Mouse (Mus musculus) liver, adult 2 months (tissue): ENCODE measurements around the gene Ganab.

Experiments
- CTCF ChIP-seq: fragments of 200-500 bp; IDR thresholded peaks from 2 replicates; pipeline ENCODE4 v1.5.1; 2011; ENCODE audit warnings: low read depth, low read length, control low read depth
- POLR2A ChIP-seq: fragments of 200-500 bp; IDR thresholded peaks from 2 replicates; pipeline ENCODE4 v1.6.1; 2011; ENCODE audit warnings: low read length, control low read depth; ENCODE audit not compliant: insufficient read depth; ENCODE audit errors: extremely low read depth

DNA sequence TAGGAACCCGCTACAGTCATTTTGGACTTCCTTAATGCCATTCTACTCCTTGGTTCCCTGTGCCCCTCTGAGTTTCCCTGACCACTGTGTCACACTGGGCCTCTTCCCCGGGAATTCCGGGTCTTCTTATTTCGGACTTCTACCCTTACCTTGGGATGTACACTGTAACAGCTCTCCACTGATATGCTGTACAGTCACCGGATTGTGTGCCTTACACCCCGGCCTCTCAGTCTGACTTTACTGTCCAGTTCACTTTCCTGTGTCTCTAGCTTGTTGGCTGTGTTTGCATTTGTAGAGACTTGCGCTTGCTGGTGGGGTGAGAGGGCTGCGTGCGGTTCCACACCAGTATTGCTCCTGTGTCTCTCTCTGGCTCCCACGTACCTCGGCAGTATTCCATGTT, 32.2 kb downstream of the Ganab start:
- TF ChIP-seq CTCF (no peak), POLR2A (no peak)
